Mouse (Mus musculus) heart, postnatal 10 days (tissue): ENCODE results near the gene Taf1d. TPM values are rescaled to one million over a fixed set of nuclear protein-coding genes. Genes with fewer than 3 reads are reported as not detected.

Source experiments
- microRNA-seq, 2 experiments: library from miRNA; unstranded; fragments of <30 nt; microRNA quantifications; one replicate each; pipeline ENCODE4 v1.2.0; 2022
- total RNA-seq, 2 experiments: library from RNA; stranded (reverse); gene quantifications; 2 replicates each; pipeline ENCODE4 v1.2.3; 2021

Taf1d gene
- total RNA-seq, 2 experiments from 2014 or later: 35.3 to 38.4 TPM

Small RNA genes within 50 kb of the gene (microRNA-seq; reads per million reads assigned to microRNA genes)
- gene Gm49349 (0 reads per million in 2 experiments), gene mmu-mir-7650 (0 to 0.24 reads per million in 2 experiments)

Other genes with a start within 250 kb of the Taf1d start
- gene Hephl1, start 194.1 kb upstream of the Taf1d start, total RNA-seq: under 1 TPM in 1 of 2 experiments, not detected in 1; 0.15 TPM
- 1 to 10 TPM; 1.0 to 1.2 TPM for gene Vstm5, start 67.2 kb upstream of the Taf1d start, total RNA-seq
- gene Med17, start 26.3 kb upstream of the Taf1d start, total RNA-seq: 10 to 100 TPM; 17.1 to 20.4 TPM
- 10 to 100 TPM; 12.9 to 20.4 TPM for gene 4931406C07Rik, start 234 bp downstream of the Taf1d start, total RNA-seq
- 10 to 100 TPM in 1 of 2 experiments, 1 to 10 TPM in 1; 9.0 to 13.1 TPM for gene Cep295, start 51.6 kb downstream of the Taf1d start, total RNA-seq
- gene Smco4, start 187.2 kb downstream of the Taf1d start, total RNA-seq: 10 to 100 TPM; 23.5 to 27.9 TPM